ENCODE assay signal across 10 mouse cellular contexts in the genomic region with DNA sequence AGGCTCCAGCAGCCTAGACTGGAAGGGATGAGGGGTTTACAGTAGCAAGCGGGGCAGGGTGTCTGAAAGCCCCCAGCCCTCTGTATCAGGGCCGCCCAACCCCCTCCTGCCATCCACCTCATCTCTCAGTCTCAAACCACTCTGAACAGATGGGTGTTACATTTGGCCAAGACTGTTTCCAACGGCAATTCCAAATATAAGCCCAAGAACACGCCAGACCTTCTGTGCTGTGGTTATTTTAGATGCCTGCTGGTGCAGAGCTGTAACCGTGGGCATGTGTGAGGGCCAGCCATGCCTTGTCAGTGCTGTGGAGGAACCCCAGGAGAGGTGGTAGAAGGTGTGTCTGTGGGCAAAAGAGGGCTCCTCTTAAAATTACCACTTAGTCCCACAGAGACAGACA.
DNase-seq lines count a peak whose midpoint lies in the region; ATAC-seq and TF ChIP-seq lines count a peak whose summit lies in the region.
"Had no signal": no experiment of that assay in that cellular context is flagged by ENCODE, and none has a peak within 500 bp of the region (broad histone marks: within the 10 kb centered on the region; RNA-seq: fewer than 3 reads in every experiment).

No protein-coding gene starts in this region.

- peak; percentile 64 for DNase-seq in midbrain, postnatal 0 days (ENCODE audit: low spot score)
- DNase-seq in frontal cortex, postnatal 10 days (ENCODE audit: low spot score in 2 of 2) = peak; percentile 36 to 52
- peak; percentile 25 to 86 for DNase-seq in left cerebral cortex, adult 8-10 months (ENCODE audit: low spot score in 2 of 2)
- no peak for DNase-seq in adrenal gland, adult 2 months
- DNase-seq in heart, adult 2 months = no peak
- DNase-seq: liver, embryonic 13.5 days had no signal

- no peak overlapping the region for H3K4me3 ChIP-seq in midbrain, postnatal 0 days (ENCODE audit: low read depth, low read length)
- H3K4me3 ChIP-seq in midbrain, embryonic 15.5 days = no peak overlapping the region
- no peak overlapping the region for H3K4me3 ChIP-seq in heart, adult 2 months
- no peak overlapping the region for H3K4me3 ChIP-seq in midbrain, embryonic 16.5 days (ENCODE audit: low read depth, low read length)
- H3K4me3 ChIP-seq: erythroblast, embryonic 14.5 days; liver, embryonic 13.5 days had no signal

- TF ChIP-seq EP300 in heart, adult 2 months (IDR thresholded peaks at IDR 0.05; ENCODE audit: insufficient read depth, low read depth, low read length) = no peak

- ATAC-seq in midbrain, postnatal 0 days (ENCODE audit: low FRiP score) = no peak
- no peak for ATAC-seq in midbrain, embryonic 15.5 days (replicated peaks)
- no peak for ATAC-seq in megakaryocyte-erythroid progenitor cell, adult 5-6 weeks (replicated peaks; ENCODE audit: low FRiP score, low TSS enrichment, poor library complexity, severe bottlenecking)
- no peak for ATAC-seq in midbrain, embryonic 16.5 days

- no peak for TF ChIP-seq CTCF in midbrain, postnatal 0 days (IDR thresholded peaks at IDR 0.05)
- no peak for TF ChIP-seq CTCF in heart, adult 2 months (IDR thresholded peaks at IDR 0.05)

- H3K27ac ChIP-seq in midbrain, postnatal 0 days (ENCODE audit: low read depth, low read length) = no peak overlapping the region
- no peak overlapping the region for H3K27ac ChIP-seq in midbrain, embryonic 15.5 days
- no peak overlapping the region for H3K27ac ChIP-seq in heart, adult 2 months
- H3K27ac ChIP-seq in midbrain, embryonic 16.5 days (ENCODE audit: low read length) = no peak overlapping the region
- H3K27ac ChIP-seq: liver, embryonic 13.5 days had no signal

- H3K9ac ChIP-seq in midbrain, postnatal 0 days (replicated peaks; ENCODE audit: low read length, poor library complexity, severe bottlenecking) = no peak overlapping the region
- H3K9ac ChIP-seq in midbrain, embryonic 15.5 days = no peak overlapping the region
- no peak overlapping the region for H3K9ac ChIP-seq in heart, adult 2 months (ENCODE audit: low read depth, low read length)
- H3K9ac ChIP-seq in midbrain, embryonic 16.5 days (ENCODE audit: low read depth, low read length) = no peak overlapping the region
- H3K9ac ChIP-seq: liver, embryonic 13.5 days had no signal

- no peaks in the 10 kb centered on the region for H3K27me3 ChIP-seq in midbrain, postnatal 0 days (ENCODE audit: insufficient read depth, low read length)
- no peaks in the 10 kb centered on the region for H3K27me3 ChIP-seq in midbrain, embryonic 15.5 days (replicated peaks)
- no peaks in the 10 kb centered on the region for H3K27me3 ChIP-seq in heart, adult 2 months (ENCODE audit: control insufficient read depth, insufficient read depth, low read length)
- no peaks in the 10 kb centered on the region for H3K27me3 ChIP-seq in midbrain, embryonic 16.5 days (ENCODE audit: control insufficient read depth, insufficient read depth, low read depth, low read length)
- H3K27me3 ChIP-seq: liver, embryonic 13.5 days had no signal

- intact Hi-C loops in heart, adult 2 months (cut with DNase I) = no loop called here

- no peak for TF ChIP-seq POLR2A in heart, adult 2 months (IDR thresholded peaks at IDR 0.05; ENCODE audit: insufficient read depth, low read depth, low read length)

- H3K4me2 ChIP-seq in midbrain, postnatal 0 days (ENCODE audit: low read depth, low read length, poor library complexity, severe bottlenecking) = no peak overlapping the region
- H3K4me2 ChIP-seq in midbrain, embryonic 15.5 days = no peak overlapping the region
- no peak overlapping the region for H3K4me2 ChIP-seq in midbrain, embryonic 16.5 days (ENCODE audit: low read length)
- H3K4me2 ChIP-seq: liver, embryonic 13.5 days had no signal

- H3K4me1 ChIP-seq in midbrain, postnatal 0 days (ENCODE audit: insufficient read depth, low read length) = no peaks in the 10 kb centered on the region
- H3K4me1 ChIP-seq in midbrain, embryonic 15.5 days = peaks cover 1% of the 10 kb centered on the region
- peaks cover 5% of the 10 kb centered on the region for H3K4me1 ChIP-seq in heart, adult 2 months (ENCODE audit: control insufficient read depth, insufficient read depth, low read length)
- H3K4me1 ChIP-seq in midbrain, embryonic 16.5 days (ENCODE audit: control insufficient read depth, insufficient read depth, low read length) = peaks cover 2% of the 10 kb centered on the region; the same call in 1 of the 2 replicates

- 88% methylated on average over 5 of the region's 5 CpGs for WGBS in midbrain, postnatal 0 days
- WGBS in midbrain, embryonic 15.5 days = 83% methylated on average over 5 of the region's 5 CpGs
- WGBS in heart, adult 2 months = 64% methylated on average over 5 of the region's 5 CpGs
- 87% methylated on average over 5 of the region's 5 CpGs for WGBS in midbrain, embryonic 16.5 days

- no peaks in the 10 kb centered on the region for H3K36me3 ChIP-seq in midbrain, postnatal 0 days (ENCODE audit: insufficient read depth, low read length)
- no peaks in the 10 kb centered on the region for H3K36me3 ChIP-seq in midbrain, embryonic 15.5 days (replicated peaks)
- no peaks in the 10 kb centered on the region; the same call in 1 of the 2 replicates for H3K36me3 ChIP-seq in heart, adult 2 months (ENCODE audit: control insufficient read depth, insufficient read depth, low read length)
- H3K36me3 ChIP-seq in midbrain, embryonic 16.5 days (ENCODE audit: control insufficient read depth, insufficient read depth, low read length) = no peaks in the 10 kb centered on the region

- H3K9me3 ChIP-seq in midbrain, postnatal 0 days (ENCODE audit: low read length) = no peaks in the 10 kb centered on the region
- no peaks in the 10 kb centered on the region for H3K9me3 ChIP-seq in midbrain, embryonic 15.5 days
- H3K9me3 ChIP-seq in midbrain, embryonic 16.5 days (replicated peaks; ENCODE audit: control insufficient read depth, low read length, poor library complexity, severe bottlenecking) = no peaks in the 10 kb centered on the region
- H3K9me3 ChIP-seq: liver, embryonic 13.5 days had no signal

- H3K79me2 ChIP-seq in heart, adult 2 months (replicated peaks; ENCODE audit: control insufficient read depth, insufficient read depth, low read length) = no peaks in the 10 kb centered on the region

Comparison
In these comparisons a context has a peak if more than half of its experiments do, and no peak if none do; other contexts are left out.
1. DNase-seq: peak in midbrain, postnatal 0 days (single experiment), frontal cortex, postnatal 10 days (2 of 2) and left cerebral cortex, adult 8-10 months (2 of 2); none in adrenal gland, adult 2 months (single experiment) and heart, adult 2 months (0 of 2).